Mouse (Mus musculus): Measurements from ENCODE around the gene Ell.

The Ell gene

GRCm38 (mm10) chr8:70596216-70596615 is 57.0 kb downstream of the Ell start:
- DNase-seq (ENCODE audit: extremely low spot score, low read depth, low spot score), result no peak

GRCm38 (mm10) chr8:70596775-70597416 is 57.6 kb downstream of the Ell start:
- DNase-seq (ENCODE audit: extremely low spot score, low read depth, low spot score), result no peak

GRCm38 (mm10) chr8:70597417-70598272 is 58.4 kb downstream of the Ell start:
- DNase-seq (ENCODE audit: extremely low spot score, low read depth, low spot score), result no peak

- DNase-seq (ENCODE audit: extremely low spot score, low read depth, low spot score), result no peak
Measured at GRCm38 (mm10) chr8:70598283-70598682, 59.0 kb downstream of the Ell start.

GRCm38 (mm10) chr8:70598722-70599121 is 59.5 kb downstream of the Ell start:
- no peak for DNase-seq (ENCODE audit: extremely low spot score, low read depth, low spot score)

GRCm38 (mm10) chr8:70599507-70600290 is 60.4 kb downstream of the Ell start:
- DNase-seq (ENCODE audit: extremely low spot score, low read depth, low spot score), result no peak

- no peak for DNase-seq (ENCODE audit: extremely low spot score, low read depth, low spot score)
Measured at GRCm38 (mm10) chr8:70600473-70601270, 61.4 kb downstream of the Ell start.

- DNase-seq (ENCODE audit: extremely low spot score, low read depth, low spot score), result no peak
Measured at GRCm38 (mm10) chr8:70601271-70601649, 62.0 kb downstream of the Ell start.

- no peak for DNase-seq (ENCODE audit: extremely low spot score, low read depth, low spot score)
Measured at GRCm38 (mm10) chr8:70602139-70602811, 63.0 kb downstream of the Ell start.

- DNase-seq (ENCODE audit: extremely low spot score, low read depth, low spot score), result no peak
Measured at GRCm38 (mm10) chr8:70604558-70604957, 65.3 kb downstream of the Ell start.

GRCm38 (mm10) chr8:70605871-70606779 is 66.9 kb downstream of the Ell start:
- no peak for DNase-seq (ENCODE audit: extremely low spot score, low read depth, low spot score)

GRCm38 (mm10) chr8:70606780-70607602 is 67.7 kb downstream of the Ell start:
- DNase-seq (ENCODE audit: extremely low spot score, low read depth, low spot score), result no peak

GRCm38 (mm10) chr8:70607603-70607897 is 68.3 kb downstream of the Ell start:
- DNase-seq (ENCODE audit: extremely low spot score, low read depth, low spot score), result no peak

GRCm38 (mm10) chr8:70607898-70608748 is 68.9 kb downstream of the Ell start:
- DNase-seq (ENCODE audit: extremely low spot score, low read depth, low spot score), result no peak

GRCm38 (mm10) chr8:70608749-70609367 is 69.6 kb downstream of the Ell start, which contains the start of gene Ssbp4:
TSS of gene Ssbp4 (minus strand) at chr8:70608872.
- no peak for DNase-seq (ENCODE audit: extremely low spot score, low read depth, low spot score)

GRCm38 (mm10) chr8:70609368-70609848 is 70.2 kb downstream of the Ell start:
- peak; percentile 70 for DNase-seq (ENCODE audit: extremely low spot score, low read depth, low spot score)

Measured in hindlimb bud, embryonic 11.5 days (tissue).